Mouse (Mus musculus) cerebellum, postnatal 14 days (tissue): Measurements from ENCODE around the gene Dbf4.
A peak's percentile ranks its signal among the peaks of the same experiment; 100 is the strongest.

Experiments used
- DNase-seq, 2 experiments: peaks; one replicate each; pipeline ENCODE4 v3.0.0; 2021; ENCODE audit warnings: mixed read lengths in 2 of 2

Dbf4 gene

GRCm38 (mm10) chr5:8366771-8367613 lies 55.5 kb downstream of the Dbf4 start:
- DNase-seq, result peak; percentile 64 to 67

GRCm38 (mm10) chr5:8362361-8362760 lies 60.2 kb downstream of the Dbf4 start:
- peak; percentile 48 to 62 for DNase-seq

- no peak for DNase-seq
Measured at GRCm38 (mm10) chr5:8357677-8358076, 64.8 kb downstream of the Dbf4 start.

GRCm38 (mm10) chr5:8356885-8357651 lies 65.4 kb downstream of the Dbf4 start:
- DNase-seq, result no peak

GRCm38 (mm10) chr5:8356326-8356725 lies 66.2 kb downstream of the Dbf4 start:
- no peak for DNase-seq

- DNase-seq, result no peak
Measured at GRCm38 (mm10) chr5:8349557-8349956, 73.0 kb downstream of the Dbf4 start.
